Mouse (Mus musculus) ES-Bruce4 (cell line): ENCODE data around the gene Grm1. TPM values are rescaled to one million over a fixed set of nuclear protein-coding genes. Genes with fewer than 3 reads are reported as not detected.

Experiments used
- H3K27ac ChIP-seq: 2 replicates; pipeline ENCODE4 v1.5.1; 2012; ENCODE audit warnings: low read length, inconsistent platforms; ENCODE audit not compliant: insufficient read depth
- H3K27me3 ChIP-seq: 2 replicates; pipeline ENCODE4 v1.6.1; 2012; ENCODE audit warnings: mild to moderate bottlenecking, low read length, inconsistent platforms; ENCODE audit not compliant: control insufficient read depth, poor library complexity, insufficient read depth, severe bottlenecking
- H3K36me3 ChIP-seq: 2 replicates; pipeline ENCODE4 v1.6.1; 2012; ENCODE audit warnings: inconsistent platforms, mild to moderate bottlenecking, low read length, moderate library complexity; ENCODE audit not compliant: control insufficient read depth, poor library complexity, insufficient read depth, severe bottlenecking
- H3K4me1 ChIP-seq: one replicate; pipeline ENCODE4 v1.8.1; 2011; ENCODE audit warnings: low read length; ENCODE audit not compliant: control insufficient read depth, insufficient read depth
- H3K4me3 ChIP-seq: 2 replicates; pipeline ENCODE4 v1.5.1; 2011; ENCODE audit warnings: low read depth, mild to moderate bottlenecking, low read length
- H3K9ac ChIP-seq: 2 replicates; pipeline ENCODE4 v1.6.1; 2012; ENCODE audit warnings: low read depth, mild to moderate bottlenecking, inconsistent platforms; ENCODE audit not compliant: poor library complexity, severe bottlenecking
- H3K9me3 ChIP-seq: replicated peaks from 2 replicates; pipeline ENCODE4 v1.6.1; 2012; ENCODE audit warnings: mild to moderate bottlenecking, low read length, inconsistent platforms; ENCODE audit not compliant: control insufficient read depth, poor library complexity, insufficient read depth, severe bottlenecking
- CTCF ChIP-seq: IDR thresholded peaks from one replicate; pipeline ENCODE4 v1.8.1; 2011; ENCODE audit warnings: low read depth, low read length
- EP300 ChIP-seq: IDR thresholded peaks from 2 replicates; pipeline ENCODE4 v1.6.1; 2011; ENCODE audit warnings: low read depth, low read length; ENCODE audit not compliant: insufficient read depth
- POLR2A ChIP-seq: IDR thresholded peaks from one replicate; pipeline ENCODE4 v1.8.1; 2011; ENCODE audit warnings: low read length; ENCODE audit not compliant: insufficient read depth
- polyA plus RNA-seq: library from polyadenylated mRNA; stranded (reverse); fragments of >200 nt; gene quantifications from 2 replicates; pipeline ENCODE4 v1.2.4, GENCODE M21; 2011; ENCODE audit warnings: low read depth; ENCODE audit not compliant: missing spikeins, insufficient read depth, insufficient read length

The Grm1 gene
- polyA plus RNA-seq, 1 experiment = not detected

- Histone ChIP-seq H3K9ac (no peak overlapping the region), H3K27ac (no peak overlapping the region), H3K27me3 (no peaks in the 10 kb centered on the region; the same call in 1 of the 2 replicates), H3K4me3 (no peak overlapping the region), H3K9me3 (no peaks in the 10 kb centered on the region), H3K4me1 (no peaks in the 10 kb centered on the region), H3K36me3 (no peaks in the 10 kb centered on the region)
- TF ChIP-seq CTCF (no peak), POLR2A (no peak), EP300 (no peak)
Measured at GRCm38 (mm10) chr10:10700903-10701302, 381.3 kb downstream of the Grm1 start.

- H3K9me3 ChIP-seq = no peaks in the 10 kb centered on the region
- no peaks in the 10 kb centered on the region for H3K36me3 ChIP-seq
- no peaks in the 10 kb centered on the region for H3K4me1 ChIP-seq
- no peak overlapping the region for H3K4me3 ChIP-seq
- H3K27me3 ChIP-seq = no peaks in the 10 kb centered on the region
- no peak for TF ChIP-seq CTCF
- TF ChIP-seq EP300 = no peak
- no peak for TF ChIP-seq POLR2A
- no peak overlapping the region for H3K9ac ChIP-seq
- no peak overlapping the region for H3K27ac ChIP-seq
Measured at GRCm38 (mm10) chr10:10697497-10697896, 384.7 kb downstream of the Grm1 start.

- Histone ChIP-seq H3K27me3 (no peaks in the 10 kb centered on the region; the same call in 1 of the 2 replicates), H3K9me3 (no peaks in the 10 kb centered on the region), H3K9ac (no peak overlapping the region), H3K27ac (no peak overlapping the region), H3K4me3 (no peak overlapping the region), H3K36me3 (no peaks in the 10 kb centered on the region), H3K4me1 (no peaks in the 10 kb centered on the region)
- no peak for TF ChIP-seq CTCF
- TF ChIP-seq POLR2A = no peak
- no peak for TF ChIP-seq EP300
Measured at GRCm38 (mm10) chr10:10689668-10690223, 392.4 kb downstream of the Grm1 start.

GRCm38 (mm10) chr10:10688907-10689667 lies 393.1 kb downstream of the Grm1 start:
- Histone ChIP-seq H3K4me1 (no peaks in the 10 kb centered on the region), H3K4me3 (peak overlapping the region; percentile 9; the same call in 1 of the 2 replicates), H3K36me3 (no peaks in the 10 kb centered on the region), H3K27ac (no peak overlapping the region), H3K27me3 (no peaks in the 10 kb centered on the region; the same call in 1 of the 2 replicates), H3K9ac (no peak overlapping the region), H3K9me3 (no peaks in the 10 kb centered on the region)
- no peak for TF ChIP-seq CTCF
- no peak for TF ChIP-seq EP300
- no peak for TF ChIP-seq POLR2A

GRCm38 (mm10) chr10:10681048-10681447 lies 401.1 kb downstream of the Grm1 start, which contains the start of gene Gm10944:
Gm10944 (plus strand) TSS chr10:10681348.
- Histone ChIP-seq H3K9me3 (no peaks in the 10 kb centered on the region), H3K27ac (no peak within 1 kb of the TSS), H3K4me3 (no peak within 1 kb of the TSS), H3K27me3 (no peaks in the 10 kb centered on the region), H3K4me1 (no peaks in the 10 kb centered on the region), H3K36me3 (no peaks in the 10 kb centered on the region), H3K9ac (no peak within 1 kb of the TSS)
- no peak for TF ChIP-seq EP300
- no peak for TF ChIP-seq POLR2A
- no peak for TF ChIP-seq CTCF

GRCm38 (mm10) chr10:10659976-10660375 lies 422.2 kb downstream of the Grm1 start:
- H3K27me3 ChIP-seq = no peaks in the 10 kb centered on the region
- no peak for TF ChIP-seq POLR2A
- no peak for TF ChIP-seq EP300
- no peak for TF ChIP-seq CTCF
- no peaks in the 10 kb centered on the region for H3K4me1 ChIP-seq

More at GRCm38 (mm10) chr10:10659976-10660375, 422.2 kb downstream of the Grm1 start:
- H3K36me3 ChIP-seq = no peaks in the 10 kb centered on the region
- no peak overlapping the region for H3K4me3 ChIP-seq
- no peaks in the 10 kb centered on the region for H3K9me3 ChIP-seq
- no peak overlapping the region for H3K27ac ChIP-seq
- H3K9ac ChIP-seq = no peak overlapping the region
